Mouse (Mus musculus): ENCODE measurements around the gene Spice1. TPM values are rescaled to one million over a fixed set of nuclear protein-coding genes. Genes with fewer than 3 reads are reported as not detected.
A peak's percentile ranks its signal among the peaks of the same experiment; 100 is the strongest.

Spice1 gene
- polyA plus RNA-seq, 1 experiment from 2014 or later: 11.9 TPM

DNA sequence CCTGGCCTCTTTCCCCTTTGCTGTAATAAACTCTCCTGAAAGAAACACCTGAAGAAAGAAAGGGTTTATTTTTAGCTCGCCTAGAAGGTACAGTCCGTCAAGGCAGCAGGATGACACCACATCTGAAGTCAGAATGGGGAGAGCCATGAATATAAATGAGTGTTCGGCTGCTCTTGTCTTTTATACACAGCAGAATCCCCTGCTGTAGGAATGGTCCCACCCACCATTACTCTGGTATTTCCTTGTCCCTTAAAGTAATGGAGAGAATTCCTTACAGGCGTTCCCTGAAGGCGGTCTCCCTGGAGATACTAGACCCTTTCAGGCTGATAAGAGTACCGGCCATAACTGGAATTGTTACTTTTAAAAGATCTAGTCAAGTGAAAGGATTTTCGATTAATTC lies 83.1 kb downstream of the Spice1 start:
- H3K27ac ChIP-seq (replicated peaks): no peak overlapping the region; the same call in 1 of the 2 replicates
- no peaks in the 10 kb centered on the region for H3K36me3 ChIP-seq
- H3K9ac ChIP-seq: no peak overlapping the region
- ATAC-seq (ENCODE audit: low FRiP score, low read depth): peak; percentile 71; the same call in 1 of the 2 replicates
- 26% methylated on average over 7 of the region's 7 CpGs for WGBS
- 0 out of 2 replicates have a peak overlapping the region, but pooled peaks have one; percentile 13 for H3K4me3 ChIP-seq
- H3K4me2 ChIP-seq: peak overlapping the region; percentile 32
- H3K4me1 ChIP-seq (replicated peaks): no peaks in the 10 kb centered on the region
- no peaks in the 10 kb centered on the region for H3K9me3 ChIP-seq
- no peaks in the 10 kb centered on the region for H3K27me3 ChIP-seq

GRCm38 (mm10) chr16:44434931-44435330 lies 88.0 kb downstream of the Spice1 start:
- H3K4me2 ChIP-seq: no peak overlapping the region
- 85% methylated on average over 7 of the region's 7 CpGs for WGBS
- no peak for ATAC-seq (ENCODE audit: low FRiP score, low read depth)
- H3K9me3 ChIP-seq: no peaks in the 10 kb centered on the region
- no peak overlapping the region for H3K27ac ChIP-seq (replicated peaks)
- H3K4me3 ChIP-seq: no peak overlapping the region
- no peak overlapping the region for H3K9ac ChIP-seq
- H3K4me1 ChIP-seq (replicated peaks): no peaks in the 10 kb centered on the region
- no peaks in the 10 kb centered on the region for H3K27me3 ChIP-seq
- no peaks in the 10 kb centered on the region for H3K36me3 ChIP-seq

DNA sequence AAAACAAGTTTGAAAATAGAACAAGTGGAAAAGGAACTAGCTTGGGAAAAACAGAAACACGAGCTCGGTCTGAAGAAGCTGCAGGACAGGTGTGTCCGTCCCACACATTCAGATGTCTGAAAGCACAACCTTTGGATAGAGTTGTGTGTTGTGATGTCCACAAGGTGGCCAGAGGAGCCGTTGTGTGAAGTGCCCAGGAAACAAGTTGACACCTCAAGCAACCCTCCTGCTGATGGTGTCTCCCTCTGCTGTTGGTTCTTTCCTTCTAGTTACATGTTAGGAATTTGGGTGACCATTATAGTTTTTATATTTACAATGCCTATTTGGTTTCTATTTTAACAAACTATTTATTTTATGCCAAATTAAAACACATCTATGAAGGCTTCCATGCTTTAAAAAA lies 88.6 kb downstream of the Spice1 start:
- Histone ChIP-seq H3K4me3 (no peak overlapping the region), H3K4me2 (no peak overlapping the region), H3K4me1 (replicated peaks) (no peaks in the 10 kb centered on the region), H3K36me3 (no peaks in the 10 kb centered on the region), H3K27me3 (no peaks in the 10 kb centered on the region), H3K9me3 (no peaks in the 10 kb centered on the region), H3K9ac (no peak overlapping the region), H3K27ac (replicated peaks) (no peak overlapping the region)
- ATAC-seq (ENCODE audit: low FRiP score, low read depth): no peak
- 72% methylated on average over 4 of the region's 4 CpGs for WGBS

Other genes with a start within 250 kb of the Spice1 start
- gene Atp6v1a, start 207.4 kb upstream of the Spice1 start, polyA plus RNA-seq (2015; fragmentation: Nextera tagmentation; extraction: Ambion mirVana): 129 and 131 TPM in 2 replicates
- gene Naa50, start 207.3 kb upstream of the Spice1 start, polyA plus RNA-seq (2015; fragmentation: Nextera tagmentation; extraction: Ambion mirVana): 62.4 and 64.9 TPM in 2 replicates
- 2.4 and 3.0 TPM in 2 replicates for gene Usf3, start 173.9 kb upstream of the Spice1 start, polyA plus RNA-seq (2015; fragmentation: Nextera tagmentation; extraction: Ambion mirVana)
- 13.6 and 15.3 TPM in 2 replicates for gene Sidt1, start 13.9 kb upstream of the Spice1 start, polyA plus RNA-seq (2015; fragmentation: Nextera tagmentation; extraction: Ambion mirVana)
- 5.1 and 5.8 TPM in 2 replicates for gene Cfap44, start 47.7 kb downstream of the Spice1 start, polyA plus RNA-seq (2015; fragmentation: Nextera tagmentation; extraction: Ambion mirVana)
- 15.8 and 19.4 TPM in 2 replicates for gene Boc, start 211.8 kb downstream of the Spice1 start, polyA plus RNA-seq (2015; fragmentation: Nextera tagmentation; extraction: Ambion mirVana)